In the genomic region with DNA sequence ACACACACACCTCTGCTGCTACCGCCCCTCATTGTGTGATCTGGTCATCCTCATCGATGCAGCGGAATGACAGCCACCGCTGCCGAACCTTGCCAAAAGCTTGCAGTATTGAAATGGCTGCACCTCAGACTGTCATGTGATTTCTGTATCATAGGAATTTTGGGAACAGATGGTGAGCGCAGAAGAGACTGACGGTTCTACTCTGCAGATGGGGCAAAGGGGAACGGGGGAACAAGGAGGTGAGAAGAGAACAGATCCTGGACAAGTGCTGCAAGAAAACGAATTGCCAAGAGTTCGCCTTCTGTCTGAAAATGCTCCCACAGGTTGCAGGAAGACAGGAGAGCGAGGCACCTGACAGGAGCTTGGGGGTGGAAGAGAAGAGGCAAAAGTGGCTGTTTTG, we compare ENCODE assay signal across 19 mouse cellular contexts.
DNase-seq lines count a peak whose midpoint lies in the region; ATAC-seq and TF ChIP-seq lines count a peak whose summit lies in the region.
"Had no signal": no experiment of that assay in that cellular context is flagged by ENCODE, and none has a peak within 500 bp of the region (broad histone marks: within the 10 kb centered on the region; RNA-seq: fewer than 3 reads in every experiment).

No protein-coding gene starts in this region.

- H3K4me1 ChIP-seq in forebrain, embryonic 14.5 days (ENCODE audit: control insufficient read depth, insufficient read depth, low read length), result peaks cover 22% of the 10 kb centered on the region
- peaks cover 25% of the 10 kb centered on the region for H3K4me1 ChIP-seq in forebrain, embryonic 12.5 days
- peaks cover 4% of the 10 kb centered on the region; the same call in 1 of the 2 replicates for H3K4me1 ChIP-seq in cortical plate, adult 2 months (ENCODE audit: control insufficient read depth, insufficient read depth, low read length)
- no peaks in the 10 kb centered on the region for H3K4me1 ChIP-seq in hindbrain, postnatal 0 days (ENCODE audit: insufficient read depth, low read length)
- H3K4me1 ChIP-seq: heart, embryonic 12.5 days; neural tube, embryonic 12.5 days had no signal

- H3K4me3 ChIP-seq in forebrain, embryonic 14.5 days (ENCODE audit: low read depth, low read length), result no peak overlapping the region
- H3K4me3 ChIP-seq in forebrain, embryonic 12.5 days (replicated peaks), result no peak overlapping the region
- peak overlapping the region; percentile 14; the same call in 1 of the 2 replicates for H3K4me3 ChIP-seq in layer of hippocampus, adult 2 months
- peak overlapping the region; percentile 56 for H3K4me3 ChIP-seq in cortical plate, adult 2 months (ENCODE audit: insufficient read depth, low read length)
- no peak overlapping the region for H3K4me3 ChIP-seq in hindbrain, postnatal 0 days (ENCODE audit: low read length)
- H3K4me3 ChIP-seq: heart, embryonic 12.5 days; midbrain, embryonic 12.5 days; neural tube, embryonic 12.5 days had no signal

- WGBS in forebrain, embryonic 14.5 days, result 58% methylated on average over 11 of the region's 11 CpGs
- 79% methylated on average over 11 of the region's 11 CpGs for whole genome bisulfite sequencing in forebrain, embryonic 12.5 days
- WGBS in hindbrain, postnatal 0 days, result 52% methylated on average over 11 of the region's 11 CpGs

- H3K9me3 ChIP-seq in forebrain, embryonic 14.5 days (replicated peaks; ENCODE audit: control insufficient read depth, low read length), result no peaks in the 10 kb centered on the region; the same call in 1 of the 2 replicates
- 0 out of 2 replicates have a peak, but pooled peaks cover 6% of the 10 kb centered on the region for H3K9me3 ChIP-seq in forebrain, embryonic 12.5 days
- H3K9me3 ChIP-seq in hindbrain, postnatal 0 days (ENCODE audit: low read length), result no peaks in the 10 kb centered on the region
- H3K9me3 ChIP-seq: heart, embryonic 12.5 days; neural tube, embryonic 12.5 days had no signal

- peak; percentile 62 for DNase-seq in forebrain, embryonic 14.5 days (ENCODE audit: low spot score)
- DNase-seq in layer of hippocampus, adult 2 months (ENCODE audit: low spot score in 2 of 2), result peak; percentile 25 to 26
- no peak for DNase-seq in layer of hippocampus, adult 9-10 months (ENCODE audit: low spot score)
- DNase-seq in hindbrain, postnatal 0 days (ENCODE audit: low spot score), result peak; percentile 24
- no peak for DNase-seq in B cell, adult 2 months
- no peak for DNase-seq in thymus, postnatal 0 days (ENCODE audit: low spot score)
- DNase-seq: adrenal gland, adult 2 months; heart, postnatal 4 days; kidney, postnatal 25 days; liver; lung, adult 18-20 months; lung, postnatal 36 days; thymus, postnatal 25 days had no signal

- no peaks in the 10 kb centered on the region for H3K27me3 ChIP-seq in forebrain, embryonic 14.5 days (replicated peaks; ENCODE audit: control insufficient read depth, insufficient read depth, low read length)
- H3K27me3 ChIP-seq in forebrain, embryonic 12.5 days, result no peaks in the 10 kb centered on the region
- no peaks in the 10 kb centered on the region for H3K27me3 ChIP-seq in hindbrain, postnatal 0 days (ENCODE audit: insufficient read depth, low read length)
- H3K27me3 ChIP-seq: heart, embryonic 12.5 days; midbrain, embryonic 12.5 days; neural tube, embryonic 12.5 days had no signal

- peak overlapping the region; percentile 28; the same call in 1 of the 2 replicates for H3K4me2 ChIP-seq in forebrain, embryonic 14.5 days (ENCODE audit: low read length)
- H3K4me2 ChIP-seq in forebrain, embryonic 12.5 days, result no peak overlapping the region
- H3K4me2 ChIP-seq in hindbrain, postnatal 0 days (ENCODE audit: low read depth, low read length), result peak overlapping the region; percentile 42
- H3K4me2 ChIP-seq: heart, embryonic 12.5 days; midbrain, embryonic 12.5 days; neural tube, embryonic 12.5 days had no signal

- ATAC-seq in forebrain, embryonic 14.5 days, result peak; percentile 42; the same call in 1 of the 2 replicates
- ATAC-seq in forebrain, embryonic 12.5 days (ENCODE audit: low FRiP score), result no peak
- ATAC-seq in hindbrain, postnatal 0 days, result no peak
- ATAC-seq: CD4-positive, CD25-positive, alpha-beta regulatory T cell, adult 4 months had no signal

- 0 out of 2 replicates have a peak overlapping the region, but pooled peaks have one; percentile 48 for H3K27ac ChIP-seq in forebrain, embryonic 14.5 days (ENCODE audit: low read depth, low read length)
- H3K27ac ChIP-seq in forebrain, embryonic 12.5 days, result no peak overlapping the region
- no peak overlapping the region for H3K27ac ChIP-seq in layer of hippocampus, adult 2 months
- no peak overlapping the region; the same call in 1 of the 2 replicates for H3K27ac ChIP-seq in cortical plate, adult 2 months (ENCODE audit: insufficient read depth, low read length)
- no peak overlapping the region; the same call in 1 of the 2 replicates for H3K27ac ChIP-seq in hindbrain, postnatal 0 days
- H3K27ac ChIP-seq: midbrain, embryonic 12.5 days; neural tube, embryonic 12.5 days had no signal

- no peak for TF ChIP-seq CTCF in layer of hippocampus, adult 2 months (conservative IDR thresholded peaks at IDR 0.05)
- no peak for TF ChIP-seq CTCF in cortical plate, adult 2 months (IDR thresholded peaks at IDR 0.05; ENCODE audit: extremely low read depth, insufficient read depth, low read length)
- no peak for TF ChIP-seq CTCF in hindbrain, postnatal 0 days (IDR thresholded peaks at IDR 0.05; ENCODE audit: low read depth)

- H3K9ac ChIP-seq in forebrain, embryonic 14.5 days (ENCODE audit: low read length), result no peak overlapping the region
- no peak overlapping the region for H3K9ac ChIP-seq in forebrain, embryonic 12.5 days
- no peak overlapping the region for H3K9ac ChIP-seq in hindbrain, postnatal 0 days (replicated peaks; ENCODE audit: low read length)
- H3K9ac ChIP-seq: heart, embryonic 12.5 days; midbrain, embryonic 12.5 days; neural tube, embryonic 12.5 days had no signal

- no peak for TF ChIP-seq POLR2A in cortical plate, adult 2 months (IDR thresholded peaks at IDR 0.05; ENCODE audit: extremely low read depth, insufficient read depth, low read length)

- H3K36me3 ChIP-seq in forebrain, embryonic 14.5 days (ENCODE audit: control insufficient read depth, insufficient read depth, low read length), result no peaks in the 10 kb centered on the region
- no peaks in the 10 kb centered on the region for H3K36me3 ChIP-seq in forebrain, embryonic 12.5 days (replicated peaks)
- H3K36me3 ChIP-seq in hindbrain, postnatal 0 days (ENCODE audit: insufficient read depth, low read length), result no peaks in the 10 kb centered on the region
- H3K36me3 ChIP-seq: heart, embryonic 12.5 days; midbrain, embryonic 12.5 days; neural tube, embryonic 12.5 days had no signal

Comparison
In these comparisons a context has a peak if more than half of its experiments do, and no peak if none do; other contexts are left out.
1. DNase-seq: peak in forebrain, embryonic 14.5 days (single experiment), layer of hippocampus, adult 2 months (2 of 2) and hindbrain, postnatal 0 days (single experiment); none in layer of hippocampus, adult 9-10 months (single experiment), B cell, adult 2 months (0 of 2) and thymus, postnatal 0 days (single experiment).
2. H3K4me3 ChIP-seq: peak in layer of hippocampus, adult 2 months (single experiment) and cortical plate, adult 2 months (single experiment); none in forebrain, embryonic 14.5 days (single experiment), forebrain, embryonic 12.5 days (single experiment) and hindbrain, postnatal 0 days (single experiment).